Mouse (Mus musculus) left cerebral cortex, postnatal 4 days (tissue): ENCODE data around the gene Pabpn1l. TPM values are rescaled to one million over a fixed set of nuclear protein-coding genes. Genes with fewer than 3 reads are reported as not detected.
A peak's percentile ranks its signal among the peaks of the same experiment; 100 is the strongest.
"Not testable (repeated sequence)": the region's sequence is repeated elsewhere in the genome, so short reads cannot be mapped to it uniquely, and the experiment has no call there.

Source experiments
- DNase-seq: peaks from one replicate; pipeline ENCODE4 v3.0.0-alpha.2; 2022
- intact Hi-C: fragments of 180-260 bp; cut with DNase I; formaldehyde crosslinking; loops from one replicate; pipeline ENCODE4 v1.15.1; 2025
- total RNA-seq, 2 experiments: library from RNA; stranded (reverse); gene quantifications; 2 replicates each; pipeline ENCODE4 v1.2.3; 2021

Pabpn1l gene
- total RNA-seq, 2 experiments from 2014 or later, result not detected

- no peak for DNase-seq
Observed at GRCm38 (mm10) chr8:122648192-122648970, 25.8 kb upstream of the Pabpn1l start.

DNA sequence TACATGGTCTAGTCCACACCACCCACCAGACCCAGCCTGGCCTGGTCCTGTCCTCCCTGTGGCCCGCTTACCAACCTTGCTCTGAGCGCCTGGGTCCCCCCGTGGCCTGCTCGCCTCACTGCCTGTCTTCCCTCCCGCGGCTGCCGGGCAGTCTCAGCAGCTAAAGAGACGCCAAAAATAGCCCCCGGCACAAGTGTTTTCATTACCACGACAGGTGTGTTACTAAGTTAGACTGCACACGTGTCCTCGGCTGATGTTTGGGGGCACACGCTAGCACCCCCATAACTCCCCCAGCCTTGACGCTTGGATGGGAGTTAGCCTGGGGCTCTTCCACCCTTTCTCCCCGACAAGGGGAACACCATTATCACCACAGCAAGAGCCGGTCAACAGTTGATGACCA, 23.8 kb upstream of the Pabpn1l start:
- no peak for DNase-seq
- intact Hi-C loops, result no loop called here

More at GRCm38 (mm10) chr8:122648192-122648970, 25.8 kb upstream of the Pabpn1l start:
- intact Hi-C loops, result no loop called here

DNA sequence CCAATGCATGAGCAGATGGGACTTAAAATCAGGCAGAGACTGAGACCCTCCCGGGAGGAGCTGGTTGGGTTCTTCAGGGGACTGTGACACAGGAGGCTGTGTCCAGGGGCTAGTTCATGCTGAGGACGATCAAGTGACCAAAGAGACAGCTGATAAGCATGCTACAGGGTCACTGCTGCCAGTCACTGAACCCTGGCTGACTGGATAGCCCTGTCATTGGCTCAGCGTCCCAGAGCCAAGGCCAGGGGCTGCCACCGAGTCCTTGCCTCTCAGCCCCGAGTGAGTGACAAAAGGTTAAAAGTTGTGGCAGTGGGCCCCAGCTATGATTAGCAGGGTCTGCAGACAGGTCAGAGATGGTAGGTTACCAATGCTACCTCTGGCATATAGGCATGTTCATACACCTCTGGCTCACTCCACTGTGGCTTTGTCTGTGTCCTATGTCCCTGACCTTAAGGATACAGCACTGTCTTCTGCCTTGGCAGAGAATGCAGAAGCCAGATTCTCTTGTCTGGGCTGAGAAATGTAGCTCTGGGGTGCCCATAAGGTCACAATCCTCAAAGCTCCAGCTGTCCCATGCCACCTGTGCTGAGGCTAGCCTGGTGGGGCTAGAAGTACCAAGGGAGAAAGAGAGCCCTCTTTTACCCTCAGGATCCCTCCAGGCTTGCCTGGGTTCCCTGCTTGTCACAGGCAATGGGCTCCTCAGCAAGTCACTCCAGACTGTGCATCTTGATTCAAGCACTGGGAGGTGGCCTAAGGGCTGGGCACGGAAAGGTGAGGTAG, 21.8 kb upstream of the Pabpn1l start:
- DNase-seq, result no peak
- intact Hi-C loops, result no loop called here

GRCm38 (mm10) chr8:122642071-122642470, 19.5 kb upstream of the Pabpn1l start:
- no peak for DNase-seq
- intact Hi-C loops, result no loop called here

DNA sequence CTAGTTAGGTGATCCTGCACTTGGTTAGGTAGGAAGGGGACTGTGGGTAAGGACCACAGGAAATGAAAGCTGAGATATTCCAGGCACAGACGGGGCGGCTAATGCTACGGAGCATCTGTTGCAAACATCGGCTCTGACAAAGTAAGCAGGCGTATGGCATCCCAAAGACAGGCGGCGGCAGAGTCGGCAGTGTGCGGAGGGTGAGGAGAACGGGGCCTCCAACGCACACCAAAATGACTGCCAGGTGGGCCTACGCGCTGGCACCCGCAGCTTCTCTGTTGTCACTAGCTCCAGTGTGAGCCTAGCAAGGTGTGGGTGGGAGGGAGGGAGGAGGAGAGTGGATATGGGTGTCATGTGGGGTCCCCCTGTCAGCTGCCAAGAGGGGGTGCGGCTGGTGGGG, 18.9 kb upstream of the Pabpn1l start:
- intact Hi-C loops, result no loop called here
- DNase-seq, result no peak

GRCm38 (mm10) chr8:122640825-122641224, 18.3 kb upstream of the Pabpn1l start:
- DNase-seq, result no peak
- intact Hi-C loops, result no loop called here

DNA sequence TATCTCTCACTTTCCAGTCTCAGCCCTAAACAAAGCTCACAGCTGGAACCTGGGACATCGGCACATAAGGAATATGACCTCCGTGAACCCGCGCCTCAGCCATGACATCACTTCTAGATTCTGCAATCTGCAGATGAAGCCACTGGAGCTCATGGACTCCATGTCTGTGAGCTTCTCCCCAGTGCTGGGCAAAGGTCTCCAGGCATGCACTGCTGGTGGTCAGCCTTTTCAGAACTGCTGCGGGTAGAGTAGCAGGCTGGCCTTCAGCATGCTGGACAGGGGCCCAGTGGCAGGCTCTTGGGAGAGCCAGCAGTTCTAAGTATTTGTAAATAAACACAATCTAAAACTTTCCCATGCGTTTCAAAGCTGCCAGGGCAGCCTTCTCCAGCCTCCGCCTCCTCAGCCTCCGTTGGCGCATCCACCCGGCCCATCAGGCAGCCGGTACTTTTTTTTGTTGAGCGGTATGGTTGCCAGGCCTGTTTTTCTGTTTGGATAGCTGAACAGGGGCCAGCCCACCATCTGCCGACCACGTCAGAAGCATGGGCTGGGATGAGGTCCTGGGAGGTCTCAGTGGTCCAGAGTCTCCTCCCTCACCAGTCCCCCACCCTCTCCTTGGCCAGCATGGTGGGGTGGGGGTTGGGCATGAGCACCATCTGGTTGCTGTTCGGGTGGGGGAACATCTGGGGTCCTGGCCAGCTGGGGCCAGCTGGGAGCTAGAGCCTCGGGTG, 17.1 kb upstream of the Pabpn1l start:
- intact Hi-C loops, result loop anchor here (5.0 kb wide), 1 partner anchor 183 kb away; no protein-coding TSS in a partner anchor

GRCm38 (mm10) chr8:122638601-122639000, 16.1 kb upstream of the Pabpn1l start:
- intact Hi-C loops, result loop anchor here (5.0 kb wide), 1 partner anchor 184 kb away; no protein-coding TSS in a partner anchor
- DNase-seq, result peak; percentile 78

More for the DNA sequence above, 17.1 kb upstream of the Pabpn1l start:
- DNase-seq, result peak; percentile 95

- DNase-seq, result no peak
- intact Hi-C loops, result loop anchor here (5.0 kb wide), 1 partner anchor 185 kb away; no protein-coding TSS in a partner anchor
Observed at GRCm38 (mm10) chr8:122637230-122637629, 14.7 kb upstream of the Pabpn1l start.

DNA sequence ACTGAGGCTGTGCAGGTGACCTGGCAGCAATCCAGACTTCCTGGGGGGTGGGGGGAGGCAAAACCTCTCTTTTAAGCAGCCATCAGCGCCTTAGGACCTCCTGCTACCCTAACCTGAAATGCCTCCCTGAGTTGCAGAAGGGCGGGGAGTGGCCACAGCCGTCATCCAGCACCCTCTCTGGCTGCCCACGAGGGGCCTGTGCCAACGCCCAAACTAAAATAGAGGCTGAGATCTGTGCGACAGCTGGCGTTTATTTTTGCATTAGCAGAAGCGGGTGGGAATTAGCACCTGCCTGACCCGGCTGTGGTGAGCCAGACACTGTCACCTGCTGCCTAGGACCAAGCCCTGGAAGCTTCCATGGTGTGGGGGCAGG, 14.2 kb upstream of the Pabpn1l start:
- DNase-seq, result no peak
- intact Hi-C loops, result loop anchor here (5.0 kb wide), 1 partner anchor 186 kb away; no protein-coding TSS in a partner anchor

DNA sequence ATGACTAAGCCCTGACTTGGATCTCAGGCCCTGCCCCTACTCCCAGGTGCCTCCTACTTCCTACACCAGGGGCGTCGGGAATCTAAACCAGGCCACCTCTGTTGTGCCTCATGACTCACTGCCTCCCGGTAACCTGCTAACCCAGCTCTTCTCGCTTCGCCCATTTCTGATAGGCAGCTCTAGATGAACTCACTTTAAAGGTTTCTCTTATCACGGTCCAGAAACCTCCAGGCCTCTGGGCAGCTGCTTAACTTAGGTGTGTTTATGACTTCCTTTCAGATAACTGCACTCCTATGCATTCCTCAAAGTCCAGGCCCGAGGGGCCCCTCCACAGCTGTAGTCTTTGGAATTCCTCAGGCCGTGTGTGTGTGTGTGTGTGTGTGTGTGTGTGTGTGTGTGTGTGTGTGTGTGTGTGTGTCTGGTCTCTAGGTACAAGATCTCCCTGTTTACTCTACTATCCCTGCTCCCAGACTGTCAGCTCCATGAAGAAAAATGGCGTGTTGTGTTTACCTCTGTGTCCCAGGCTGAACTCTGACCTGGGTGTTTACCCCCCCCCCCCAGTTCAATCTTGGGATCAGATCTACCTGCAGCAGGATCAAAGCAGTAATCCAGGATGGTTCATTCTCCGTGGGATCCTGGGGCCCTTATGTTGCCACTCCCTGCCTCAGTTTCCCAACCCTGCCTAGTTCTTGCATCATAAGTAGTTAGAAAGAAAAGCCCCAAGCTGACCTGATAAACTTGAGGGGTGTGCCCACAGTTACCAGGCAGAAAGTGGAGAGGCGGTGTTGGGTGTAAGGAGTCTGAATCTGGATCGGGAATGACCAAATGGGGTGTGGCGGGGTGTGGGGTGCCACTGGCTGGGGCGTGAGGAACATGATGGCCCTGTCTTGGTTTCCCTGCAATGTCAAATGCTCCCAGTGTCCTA, 13.6 kb upstream of the Pabpn1l start:
- DNase-seq, result no peak
- intact Hi-C loops, result loop anchor here (5.0 kb wide), 1 partner anchor 186 kb away; no protein-coding TSS in a partner anchor

- no peak for DNase-seq
- intact Hi-C loops, result no loop called here
Observed at GRCm38 (mm10) chr8:122633205-122633604, 10.7 kb upstream of the Pabpn1l start.

GRCm38 (mm10) chr8:122632134-122632533, 9.6 kb upstream of the Pabpn1l start:
- DNase-seq, intact Hi-C loops: not testable (repeated sequence)

DNA sequence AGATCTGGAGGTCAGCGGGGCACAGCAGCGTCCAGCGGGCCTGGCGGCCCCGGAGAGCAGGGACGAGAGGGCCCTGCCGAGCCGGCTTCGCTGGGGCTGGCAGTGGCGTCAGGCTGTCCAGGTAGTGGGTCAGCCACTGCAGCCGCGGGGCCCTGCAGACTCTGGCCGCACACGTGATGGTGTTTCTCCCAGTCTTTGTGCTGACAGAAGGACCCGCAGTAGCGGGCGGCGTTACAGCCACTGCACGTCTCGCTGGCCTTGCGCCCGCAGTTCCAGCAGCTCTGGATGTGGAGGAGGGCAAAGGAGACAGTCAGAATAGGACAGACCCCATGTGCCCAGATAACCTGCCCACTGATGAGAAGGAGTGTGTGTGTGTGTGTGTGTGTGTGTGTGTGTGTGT, 8.2 kb upstream of the Pabpn1l start:
- DNase-seq, result no peak
- intact Hi-C loops, result no loop called here

DNA sequence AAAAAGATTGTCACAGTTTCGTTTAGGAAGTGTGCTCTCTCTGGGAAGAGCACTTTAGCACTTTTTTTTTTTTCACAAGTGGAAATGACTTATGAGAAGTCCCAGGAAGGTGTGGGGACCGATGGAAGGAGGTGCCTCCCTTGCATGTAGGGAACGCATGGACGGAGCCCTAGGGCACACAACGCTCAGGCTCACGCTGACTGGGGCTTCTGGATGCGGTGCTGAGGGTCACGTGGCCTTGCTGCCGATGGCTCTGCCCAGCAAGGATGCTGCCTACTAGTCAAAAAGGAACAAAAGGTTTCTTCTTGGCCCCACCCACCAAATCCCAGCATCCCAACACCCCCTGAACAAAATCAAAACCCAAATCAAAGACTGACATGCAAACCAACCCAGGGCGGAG, 6.8 kb upstream of the Pabpn1l start:
- intact Hi-C loops, result no loop called here

DNA sequence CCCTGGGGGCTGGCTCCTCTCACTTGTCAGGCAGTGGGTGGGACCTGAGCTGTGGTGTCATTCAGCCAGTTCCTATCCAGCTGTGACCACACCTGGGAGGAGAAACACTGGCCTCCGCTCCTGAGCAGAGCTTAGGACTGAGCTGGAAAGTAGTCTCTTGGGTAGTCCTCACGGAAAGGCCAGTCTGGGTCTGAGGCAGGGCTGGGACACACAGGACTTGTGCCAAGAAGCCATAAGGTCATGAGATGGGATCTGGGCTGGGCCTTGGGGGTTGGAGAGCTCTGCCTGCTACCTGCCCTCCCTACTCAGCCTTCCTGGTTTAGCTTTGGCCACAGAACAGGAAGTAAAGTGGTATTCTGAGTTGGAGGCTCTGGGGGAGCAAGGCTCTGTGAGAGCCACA, 4.4 kb upstream of the Pabpn1l start:
- DNase-seq, result no peak
- intact Hi-C loops, result no loop called here

More for the DNA sequence above, 6.8 kb upstream of the Pabpn1l start:
- no peak for DNase-seq

DNA sequence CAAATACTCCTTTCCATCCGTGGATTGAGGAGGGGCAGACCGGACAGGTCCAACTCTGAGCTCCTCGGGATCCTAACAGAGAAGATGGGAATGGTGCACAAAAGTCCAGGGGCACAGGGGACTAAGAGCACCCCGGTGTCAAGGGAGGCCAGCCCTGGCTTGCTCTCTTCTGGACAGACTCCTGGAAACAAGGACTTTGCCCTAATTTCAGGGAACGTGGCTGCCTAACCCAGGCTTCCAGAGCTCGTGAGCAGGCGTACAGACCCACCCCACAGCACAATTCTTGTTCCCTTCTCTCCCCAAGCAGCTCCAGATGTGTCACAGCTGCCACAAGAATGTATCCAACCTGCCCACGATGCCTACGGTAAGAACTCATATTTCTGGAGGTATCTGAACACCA, 3.3 kb upstream of the Pabpn1l start:
- no peak for DNase-seq
- intact Hi-C loops, result no loop called here

DNA sequence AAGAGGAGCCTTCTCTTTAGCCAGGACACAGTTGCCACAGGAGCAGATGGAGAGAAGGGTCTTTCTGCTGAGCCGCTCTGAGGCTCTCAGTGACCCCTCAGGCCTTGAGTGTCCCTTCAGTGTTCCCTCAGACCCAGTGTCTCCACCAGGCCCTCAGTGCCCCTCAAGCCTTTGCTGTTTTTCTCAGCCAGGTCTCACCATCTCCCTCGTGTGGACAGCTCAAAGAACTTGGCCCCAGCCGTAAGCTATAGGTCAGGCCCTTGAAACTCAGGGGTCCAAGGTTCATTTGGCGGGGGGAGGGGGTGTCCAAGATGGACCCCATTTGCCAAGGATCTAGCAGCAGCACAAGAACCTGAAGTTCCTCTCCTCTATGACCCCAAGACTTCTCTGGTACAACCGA, 2.1 kb upstream of the Pabpn1l start:
- intact Hi-C loops, result no loop called here
- no peak for DNase-seq

GRCm38 (mm10) chr8:122623844-122624642, 1.5 kb upstream of the Pabpn1l start:
- intact Hi-C loops, result no loop called here
- DNase-seq, result no peak
